Mouse (Mus musculus): ENCODE measurements around the gene Focad. TPM values are rescaled to one million over a fixed set of nuclear protein-coding genes. Genes with fewer than 3 reads are reported as not detected.

Gene Focad
- 7.7 and 10.6 TPM in 2 replicates for polyA plus RNA-seq (2015; fragmentation: Nextera tagmentation; extraction: Ambion mirVana)

DNA sequence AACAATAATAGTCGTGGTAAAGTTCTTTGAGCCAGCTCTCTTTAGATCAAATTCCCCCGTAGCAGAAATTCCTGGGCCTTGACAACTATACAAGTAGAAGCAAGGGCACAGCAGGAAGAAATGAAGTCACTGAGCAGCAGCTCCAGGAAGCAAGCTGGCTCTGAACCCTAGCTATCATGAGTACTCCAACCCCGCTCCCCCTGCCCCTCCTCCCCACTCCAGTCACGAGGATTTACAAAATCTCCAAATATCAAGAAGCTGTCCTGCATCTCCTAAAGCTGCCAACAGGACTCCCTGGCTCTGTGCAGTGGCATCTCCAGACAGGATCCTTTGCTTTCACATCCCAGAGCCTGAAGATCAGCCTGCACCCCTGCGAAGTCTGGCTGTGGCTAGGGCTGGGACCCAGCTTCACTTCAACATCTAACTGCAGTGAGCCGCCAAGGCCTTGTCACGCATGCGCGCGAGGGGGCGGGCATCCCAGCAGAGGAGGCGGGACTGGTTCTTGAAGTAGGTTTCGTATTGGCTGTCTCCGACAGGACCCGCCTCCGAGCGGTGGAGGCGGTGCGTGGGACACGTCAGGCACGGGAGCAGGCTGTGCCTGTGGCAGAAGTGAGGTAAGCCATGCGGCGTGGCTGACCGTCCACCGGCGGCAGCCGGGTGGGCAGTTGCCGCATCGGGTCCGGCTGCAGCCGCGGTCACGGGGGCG, at the start of gene Focad:
TSS of gene Focad (plus strand) at position 568 of the 706 bp plus-strand sequence.

GRCm38 (mm10) chr4:88438326-88438989, 344.0 kb downstream of the Focad start, which contains the start of gene Hacd4:
Gene Hacd4 (minus strand): TSS chr4:88438928.

MicroRNAs within 50 kb of the gene (microRNA counts, 519-probe panel; counts per million panel counts)
- 88.3 counts per million for microRNA mmu-miR-491

Other genes starting within 250 kb of the Focad start
- 72.5 and 96.3 TPM in 2 replicates for gene Mllt3, start 61.3 kb upstream of the Focad start, polyA plus RNA-seq (2015; fragmentation: Nextera tagmentation; extraction: Ambion mirVana)

All from spleen, postnatal 0 days (tissue).